In genomic region chr1:171288328-171288727, GRCm38 (mm10) we compare ENCODE assay signal across 8 mouse cellular contexts. TPM values are rescaled to one million over a fixed set of nuclear protein-coding genes. Genes with fewer than 3 reads are reported as not detected.
DNase-seq lines count a peak whose midpoint lies in the region; ATAC-seq lines count a peak whose summit lies in the region.

No protein-coding gene starts in this region.

- 63% methylated on average over 4 of the region's 4 CpGs for WGBS in embryonic facial prominence, embryonic 13.5 days
- 63% methylated on average over 4 of the region's 4 CpGs for WGBS in hindbrain, embryonic 13.5 days
- WGBS in midbrain, embryonic 13.5 days: 71% methylated on average over 4 of the region's 4 CpGs

- peaks cover 52% of the 10 kb centered on the region for H3K36me3 ChIP-seq in embryonic facial prominence, embryonic 13.5 days
- peaks cover 49% of the 10 kb centered on the region for H3K36me3 ChIP-seq in hindbrain, embryonic 13.5 days
- H3K36me3 ChIP-seq in midbrain, embryonic 13.5 days: peaks cover 50% of the 10 kb centered on the region

- no peak for ATAC-seq in embryonic facial prominence, embryonic 13.5 days (ENCODE audit: insufficient number of reproducible peaks, insufficient read depth, low FRiP score, low TSS enrichment, low read depth)
- ATAC-seq in hindbrain, embryonic 13.5 days (ENCODE audit: low FRiP score): no peak
- no peak for ATAC-seq in midbrain, embryonic 13.5 days
- no peak for ATAC-seq in monocyte, adult 5-6 weeks (replicated peaks; ENCODE audit: insufficient number of reproducible peaks, low FRiP score, low TSS enrichment, poor library complexity, severe bottlenecking)
- ATAC-seq in activated CD4-positive, CD25-positive, alpha-beta regulatory T cell, adult 4 months: no peak

- H3K4me3 ChIP-seq in embryonic facial prominence, embryonic 13.5 days: peak overlapping the region; percentile 93; the same call in 1 of the 2 replicates
- H3K4me3 ChIP-seq in hindbrain, embryonic 13.5 days: no peak overlapping the region; the same call in 1 of the 2 replicates
- H3K4me3 ChIP-seq in midbrain, embryonic 13.5 days (replicated peaks): peak overlapping the region; percentile 89

- H3K27me3 ChIP-seq in embryonic facial prominence, embryonic 13.5 days: no peaks in the 10 kb centered on the region
- no peaks in the 10 kb centered on the region for H3K27me3 ChIP-seq in hindbrain, embryonic 13.5 days
- H3K27me3 ChIP-seq in midbrain, embryonic 13.5 days: no peaks in the 10 kb centered on the region

- H3K9ac ChIP-seq in embryonic facial prominence, embryonic 13.5 days: peak overlapping the region; percentile 97; the same call in 1 of the 2 replicates
- no peak overlapping the region for H3K9ac ChIP-seq in hindbrain, embryonic 13.5 days
- H3K9ac ChIP-seq in midbrain, embryonic 13.5 days (replicated peaks): 0 out of 2 replicates have a peak overlapping the region, but pooled peaks have one; percentile 39

- no peaks in the 10 kb centered on the region for H3K9me3 ChIP-seq in embryonic facial prominence, embryonic 13.5 days
- H3K9me3 ChIP-seq in hindbrain, embryonic 13.5 days: no peaks in the 10 kb centered on the region
- H3K9me3 ChIP-seq in midbrain, embryonic 13.5 days: no peaks in the 10 kb centered on the region

- peak overlapping the region; percentile 74 for H3K4me2 ChIP-seq in embryonic facial prominence, embryonic 13.5 days
- peak overlapping the region; percentile 36 for H3K4me2 ChIP-seq in hindbrain, embryonic 13.5 days
- H3K4me2 ChIP-seq in midbrain, embryonic 13.5 days (replicated peaks): peak overlapping the region; percentile 73

- peak overlapping the region; percentile 63 for H3K27ac ChIP-seq in embryonic facial prominence, embryonic 13.5 days
- H3K27ac ChIP-seq in hindbrain, embryonic 13.5 days: peak overlapping the region; percentile 97
- H3K27ac ChIP-seq in midbrain, embryonic 13.5 days: peak overlapping the region; percentile 98

- DNase-seq in kidney, adult 9 months: peak; percentile 10
- DNase-seq in kidney, adult 11 months: no peak
- no peak for DNase-seq in spleen, postnatal 14 days (ENCODE audit: low spot score in 2 of 2)

- H3K4me1 ChIP-seq in embryonic facial prominence, embryonic 13.5 days: peaks cover 30% of the 10 kb centered on the region
- H3K4me1 ChIP-seq in hindbrain, embryonic 13.5 days (replicated peaks): peaks cover 40% of the 10 kb centered on the region
- H3K4me1 ChIP-seq in midbrain, embryonic 13.5 days (replicated peaks): peaks cover 36% of the 10 kb centered on the region

RNA-seq across cellular contexts. Expression of gene Usp21, which starts 0.5 kb away (rescaled TPM):
- polyA plus RNA-seq in embryonic facial prominence, embryonic 13.5 days (2015; fragmentation: Nextera tagmentation; extraction: Ambion mirVana): 116 and 127 TPM in 2 replicates
- 106 and 107 TPM in 2 replicates for polyA plus RNA-seq in hindbrain, embryonic 13.5 days (2015; fragmentation: Nextera tagmentation; extraction: Ambion mirVana)
- polyA plus RNA-seq in midbrain, embryonic 13.5 days (2015; fragmentation: Nextera tagmentation; extraction: Ambion mirVana): 112 and 121 TPM in 2 replicates
- 8.1 to 12.6 TPM (median 11.2 TPM) in 3 replicates for total RNA-seq in monocyte, adult 5-6 weeks (2017)
- polyA plus RNA-seq in activated CD4-positive, CD25-positive, alpha-beta regulatory T cell, adult 4 months (2017; shearing (Covaris generic)): 10 to 100 TPM; 11.8 to 19.8 TPM

RNA-seq across cellular contexts. Expression of gene Ufc1, which starts 6.5 kb away (rescaled TPM):
- polyA plus RNA-seq in embryonic facial prominence, embryonic 13.5 days (2015; fragmentation: Nextera tagmentation; extraction: Ambion mirVana): 109 and 118 TPM in 2 replicates
- polyA plus RNA-seq in hindbrain, embryonic 13.5 days (2015; fragmentation: Nextera tagmentation; extraction: Ambion mirVana): 125 and 128 TPM in 2 replicates
- polyA plus RNA-seq in midbrain, embryonic 13.5 days (2015; fragmentation: Nextera tagmentation; extraction: Ambion mirVana): 112 and 126 TPM in 2 replicates
- total RNA-seq in monocyte, adult 5-6 weeks (2017): 46.7 to 66.9 TPM (median 63.4 TPM) in 3 replicates
- polyA plus RNA-seq in activated CD4-positive, CD25-positive, alpha-beta regulatory T cell, adult 4 months (2017; shearing (Covaris generic)): 100 to 1,000 TPM; 100 to 110 TPM

RNA-seq across cellular contexts. Expression of gene Ppox, which starts 7.3 kb away (rescaled TPM):
- polyA plus RNA-seq in embryonic facial prominence, embryonic 13.5 days (2015; fragmentation: Nextera tagmentation; extraction: Ambion mirVana): 60.5 and 64.9 TPM in 2 replicates
- polyA plus RNA-seq in hindbrain, embryonic 13.5 days (2015; fragmentation: Nextera tagmentation; extraction: Ambion mirVana): 45.0 and 51.1 TPM in 2 replicates
- polyA plus RNA-seq in midbrain, embryonic 13.5 days (2015; fragmentation: Nextera tagmentation; extraction: Ambion mirVana): 56.0 and 56.4 TPM in 2 replicates
- total RNA-seq in monocyte, adult 5-6 weeks (2017): 9.2 to 14.2 TPM (median 11.1 TPM) in 3 replicates
- 10 to 100 TPM; 53.6 to 58.0 TPM for polyA plus RNA-seq in activated CD4-positive, CD25-positive, alpha-beta regulatory T cell, adult 4 months (2017; shearing (Covaris generic))

RNA-seq across cellular contexts. Expression of gene B4galt3, which starts 18.2 kb away (rescaled TPM):
- polyA plus RNA-seq in embryonic facial prominence, embryonic 13.5 days (2015; fragmentation: Nextera tagmentation; extraction: Ambion mirVana): 82.1 and 84.2 TPM in 2 replicates
- polyA plus RNA-seq in hindbrain, embryonic 13.5 days (2015; fragmentation: Nextera tagmentation; extraction: Ambion mirVana): 105 and 110 TPM in 2 replicates
- 99.0 and 99.8 TPM in 2 replicates for polyA plus RNA-seq in midbrain, embryonic 13.5 days (2015; fragmentation: Nextera tagmentation; extraction: Ambion mirVana)
- 32.4 to 35.5 TPM (median 34.3 TPM) in 3 replicates for total RNA-seq in monocyte, adult 5-6 weeks (2017)
- polyA plus RNA-seq in activated CD4-positive, CD25-positive, alpha-beta regulatory T cell, adult 4 months (2017; shearing (Covaris generic)): 10 to 100 TPM; 33.1 to 35.7 TPM

RNA-seq across cellular contexts. Expression of gene Ndufs2, which starts 37.1 kb away (rescaled TPM):
- polyA plus RNA-seq in embryonic facial prominence, embryonic 13.5 days (2015; fragmentation: Nextera tagmentation; extraction: Ambion mirVana): 232 and 248 TPM in 2 replicates
- 222 and 228 TPM in 2 replicates for polyA plus RNA-seq in hindbrain, embryonic 13.5 days (2015; fragmentation: Nextera tagmentation; extraction: Ambion mirVana)
- 231 and 234 TPM in 2 replicates for polyA plus RNA-seq in midbrain, embryonic 13.5 days (2015; fragmentation: Nextera tagmentation; extraction: Ambion mirVana)
- total RNA-seq in monocyte, adult 5-6 weeks (2017): 172 to 231 TPM (median 231 TPM) in 3 replicates
- polyA plus RNA-seq in activated CD4-positive, CD25-positive, alpha-beta regulatory T cell, adult 4 months (2017; shearing (Covaris generic)): 100 to 1,000 TPM; 108 to 141 TPM
